Mouse (Mus musculus) left cerebral cortex, postnatal 25 days (tissue): ENCODE results near the gene Unc13d. TPM values are rescaled to one million over a fixed set of nuclear protein-coding genes. Genes with fewer than 3 reads are reported as not detected.

Experiments used
- DNase-seq, 2 experiments: peaks; one replicate each; pipeline ENCODE4 v3.0.0; 2022; ENCODE audit warnings: low spot score in 2 of 2, mixed read lengths in 1 of 2
- intact Hi-C: fragments of 180-260 bp; cut with DNase I; formaldehyde crosslinking; loops from one replicate; pipeline ENCODE4 v1.15.1; 2025
- total RNA-seq, 2 experiments: library from RNA; stranded (reverse); gene quantifications; 2 replicates each; pipeline ENCODE4 v1.2.3; 2021

Gene Unc13d
- total RNA-seq, 2 experiments from 2014 or later: 0.82 to 1.0 TPM

- intact Hi-C loops: no loop called here
These were observed 65.4 kb downstream of the Unc13d start, which contains the start of gene Galk1 for GRCm38 (mm10) chr11:116012262-116012947. Galk1 (minus strand) TSS chr11:116012719.

More at GRCm38 (mm10) chr11:116012262-116012947, 65.4 kb downstream of the Unc13d start, which contains the start of gene Galk1:
- DNase-seq: peak; percentile 86 to 89

Other genes starting within 250 kb of the Unc13d start
- gene Myo15b, start 219.6 kb downstream of the Unc13d start, total RNA-seq: under 1 TPM; 0.11 to 0.23 TPM
- under 1 TPM in 1 of 2 experiments, not detected in 1; 0.32 TPM for gene Smim5, start 178.0 kb downstream of the Unc13d start, total RNA-seq
- not detected for gene Smim6, start 165.9 kb downstream of the Unc13d start, total RNA-seq
- gene Sap30bp, start 144.7 kb downstream of the Unc13d start, total RNA-seq: 10 to 100 TPM; 40.4 to 45.5 TPM
- 10 to 100 TPM; 22.3 to 26.3 TPM for gene Recql5, start 144.5 kb downstream of the Unc13d start, total RNA-seq
- gene Itgb4, start 103.3 kb downstream of the Unc13d start, total RNA-seq: 1 to 10 TPM; 3.7 to 6.6 TPM
- gene Galk1, start 65.2 kb downstream of the Unc13d start, total RNA-seq: 10 to 100 TPM; 14.7 to 18.7 TPM
- 100 to 1,000 TPM; 225 to 260 TPM for gene H3f3b, start 50.0 kb downstream of the Unc13d start, total RNA-seq
- gene Unk, start 47.6 kb downstream of the Unc13d start, total RNA-seq: 10 to 100 TPM; 20.7 to 21.7 TPM
- gene Wbp2, start 9.0 kb upstream of the Unc13d start, total RNA-seq: 100 to 1,000 TPM; 342 to 363 TPM
- 1 to 10 TPM; 7.0 to 7.4 TPM for gene Trim47, start 49.2 kb upstream of the Unc13d start, total RNA-seq
- gene Trim65, start 53.2 kb upstream of the Unc13d start, total RNA-seq: 1 to 10 TPM; 7.0 to 7.1 TPM
- gene Mrpl38, start 60.9 kb upstream of the Unc13d start, total RNA-seq: 10 to 100 TPM; 53.0 to 53.8 TPM
- 10 to 100 TPM; 72.8 to 82.1 TPM for gene Fbf1, start 90.2 kb upstream of the Unc13d start, total RNA-seq
- 10 to 100 TPM; 40.6 to 42.4 TPM for gene Ten1, start 120.9 kb upstream of the Unc13d start, total RNA-seq
- gene Acox1, start 121.1 kb upstream of the Unc13d start, total RNA-seq: 100 to 1,000 TPM; 110 to 111 TPM
- 1 to 10 TPM in 1 of 2 experiments, under 1 TPM in 1; 0.92 to 1.1 TPM for gene Evpl, start 160.1 kb upstream of the Unc13d start, total RNA-seq
- gene Srp68, start 196.3 kb upstream of the Unc13d start, total RNA-seq: 10 to 100 TPM; 65.8 to 69.8 TPM
- not detected for gene Galr2, start 203.0 kb upstream of the Unc13d start, total RNA-seq
- gene Exoc7, start 229.3 kb upstream of the Unc13d start, total RNA-seq: 10 to 100 TPM; 95.7 to 97.4 TPM